Mouse (Mus musculus) liver, embryonic 15.5 days (tissue): ENCODE data around the gene Cd37. TPM values are rescaled to one million over a fixed set of nuclear protein-coding genes. Genes with fewer than 3 reads are reported as not detected.
"Not testable (repeated sequence)": the region's sequence is repeated elsewhere in the genome, so short reads cannot be mapped to it uniquely, and the experiment has no call there.

ENCODE experiments used
- ATAC-seq: fragments of 200-750 bp; cut with Nextera tagmentation; 2 replicates; pipeline ENCODE4 v1.8.0; 2017; ENCODE audit warnings: moderate number of reproducible peaks, mild to moderate bottlenecking, moderate library complexity; ENCODE audit not compliant: insufficient read depth
- H3K27ac ChIP-seq: fragments of 300-500 bp; sonication (generic); replicated peaks from 2 replicates; pipeline ENCODE4 v1.5.1; 2015; ENCODE audit warnings: mild to moderate bottlenecking, inconsistent platforms
- H3K27me3 ChIP-seq: fragments of 300-500 bp; sonication (generic); 2 replicates; pipeline ENCODE4 v1.6.1; 2015; ENCODE audit warnings: mild to moderate bottlenecking, inconsistent platforms
- H3K36me3 ChIP-seq: fragments of 300-500 bp; sonication (generic); replicated peaks from 2 replicates; pipeline ENCODE4 v1.6.1; 2015; ENCODE audit warnings: moderate library complexity, mild to moderate bottlenecking, inconsistent platforms
- H3K4me1 ChIP-seq: fragments of 300-500 bp; sonication (generic); replicated peaks from 2 replicates; pipeline ENCODE4 v1.6.1; 2015; ENCODE audit warnings: inconsistent platforms
- H3K4me2 ChIP-seq: fragments of 300-500 bp; sonication (generic); 2 replicates; pipeline ENCODE4 v1.6.1; 2015; ENCODE audit warnings: moderate library complexity, mild to moderate bottlenecking, inconsistent platforms
- H3K4me3 ChIP-seq: fragments of 300-500 bp; sonication (generic); replicated peaks from 2 replicates; pipeline ENCODE4 v1.5.1; 2015; ENCODE audit warnings: mild to moderate bottlenecking, inconsistent platforms
- H3K9ac ChIP-seq: fragments of 300-500 bp; sonication (generic); 2 replicates; pipeline ENCODE4 v1.6.1; 2015; ENCODE audit warnings: moderate library complexity, mild to moderate bottlenecking, inconsistent platforms
- H3K9me3 ChIP-seq: fragments of 300-500 bp; sonication (generic); replicated peaks from 2 replicates; pipeline ENCODE4 v1.6.1; 2016; ENCODE audit warnings: inconsistent platforms
- WGBS: fragments of 180-500 bp; shearing (Covaris S2); methylation state at CpG from one replicate; pipeline ENCODE4 v1.1.7; 2015; ENCODE audit warnings: mixed read lengths; ENCODE audit not compliant: insufficient replicate concordance; 5-methylcytosine and 5-hydroxymethylcytosine counted together
- polyA plus RNA-seq: library from polyadenylated mRNA; unstranded; fragments of >200 nt; fragmentation: Nextera tagmentation; extraction: Ambion mirVana; gene quantifications from 2 replicates; pipeline ENCODE4 v1.2.1, GENCODE M21; 2015

Gene Cd37
- polyA plus RNA-seq, 1 experiment from 2014 or later = 15.1 TPM

DNA sequence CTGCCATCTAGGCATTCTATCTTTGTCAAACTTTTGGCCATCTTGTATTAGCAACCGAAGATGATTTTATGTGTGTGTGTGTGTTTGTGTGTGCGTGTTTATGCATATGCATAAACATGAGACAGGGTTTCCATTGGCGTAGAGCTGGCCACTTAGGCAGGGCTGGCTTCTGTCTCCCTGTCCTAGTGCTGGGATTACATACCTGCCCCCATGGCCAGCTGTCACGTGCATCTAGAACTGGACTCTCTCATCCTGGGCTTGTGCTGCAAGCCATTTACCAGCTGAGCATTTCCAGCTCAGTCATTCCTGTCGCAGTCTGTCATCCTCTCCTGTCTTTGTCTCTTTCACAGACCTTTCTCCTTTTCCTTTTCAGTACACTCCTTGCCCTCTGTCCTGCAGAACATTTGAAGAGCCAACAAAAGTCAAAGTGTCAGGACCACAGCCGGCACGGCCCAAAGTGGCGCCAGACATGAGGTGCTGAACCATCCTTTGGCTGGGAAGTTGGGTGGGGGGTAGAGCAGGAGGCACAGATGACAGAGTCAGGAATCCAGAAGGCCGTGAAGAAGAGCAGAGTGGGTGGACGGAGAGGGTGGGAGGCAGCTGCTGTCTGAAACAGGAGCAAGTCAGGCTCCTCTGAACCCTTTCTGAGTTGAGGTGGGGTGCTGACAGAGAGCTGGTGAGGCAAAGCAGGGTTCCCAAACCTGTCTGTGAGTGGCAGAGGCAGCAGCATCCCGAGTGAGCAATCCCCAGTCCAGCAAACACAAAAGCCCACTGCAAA lies 18.3 kb upstream of the Cd37 start:
- Histone ChIP-seq H3K4me3 (no peak overlapping the region), H3K36me3 (no peaks in the 10 kb centered on the region), H3K9ac (no peak overlapping the region), H3K4me1 (no peaks in the 10 kb centered on the region), H3K9me3 (no peaks in the 10 kb centered on the region), H3K27me3 (no peaks in the 10 kb centered on the region; the same call in 1 of the 2 replicates), H3K4me2 (no peak overlapping the region), H3K27ac (no peak overlapping the region)
- ATAC-seq = no peak
- 48% methylated on average over 11 of the region's 11 CpGs for WGBS

DNA sequence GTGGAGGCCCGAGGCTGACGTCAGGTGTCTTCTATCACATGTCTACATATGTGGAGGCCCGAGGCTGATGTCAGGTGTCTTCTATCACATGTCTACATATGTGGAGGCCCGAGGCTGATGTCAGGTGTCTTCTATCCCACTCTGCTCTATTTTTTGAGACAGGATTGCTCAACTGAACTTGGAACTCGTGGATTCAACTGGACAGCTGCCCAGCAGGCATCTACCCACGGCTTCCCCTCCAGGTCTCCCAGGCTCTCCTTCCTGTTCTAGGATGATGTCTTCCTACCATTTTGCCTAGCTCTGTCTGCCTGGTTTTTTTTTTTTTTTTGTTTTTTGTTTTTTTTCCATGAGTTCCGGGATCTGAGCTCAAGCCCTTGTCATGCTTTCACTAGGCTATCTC lies 16.9 kb upstream of the Cd37 start:
- not testable (repeated sequence) for H3K4me3 ChIP-seq, ATAC-seq, H3K9me3 ChIP-seq, H3K9ac ChIP-seq, H3K27me3 ChIP-seq, H3K4me1 ChIP-seq, H3K27ac ChIP-seq, H3K36me3 ChIP-seq, H3K4me2 ChIP-seq
- WGBS = 44% methylated on average over 5 of the region's 7 CpGs

DNA sequence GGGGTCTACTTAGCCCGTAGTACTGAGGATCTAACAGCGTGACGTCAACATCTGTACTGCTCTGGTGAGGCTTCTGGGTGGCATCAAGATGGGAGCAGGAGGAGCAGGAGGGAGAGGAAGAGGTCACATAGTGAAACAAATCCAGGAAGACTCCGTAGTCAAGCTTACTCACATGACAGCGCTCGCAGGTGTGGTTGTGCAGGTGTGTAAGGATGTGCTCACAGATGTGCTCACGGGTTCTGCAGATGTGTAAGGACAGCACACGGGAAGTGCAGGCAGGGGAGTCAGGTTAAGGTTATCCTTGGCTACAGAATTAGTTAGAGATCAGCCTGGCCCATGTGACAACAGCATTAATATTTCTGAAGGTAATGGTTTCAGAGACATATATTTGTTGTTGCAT lies 14.9 kb upstream of the Cd37 start:
- Histone ChIP-seq H3K27me3 (no peaks in the 10 kb centered on the region), H3K4me3 (no peak overlapping the region), H3K9me3 (no peaks in the 10 kb centered on the region), H3K36me3 (no peaks in the 10 kb centered on the region), H3K27ac (no peak overlapping the region), H3K4me2 (no peak overlapping the region), H3K9ac (no peak overlapping the region), H3K4me1 (no peaks in the 10 kb centered on the region)
- WGBS = 71% methylated on average over 8 of the region's 8 CpGs
- ATAC-seq = no peak

DNA sequence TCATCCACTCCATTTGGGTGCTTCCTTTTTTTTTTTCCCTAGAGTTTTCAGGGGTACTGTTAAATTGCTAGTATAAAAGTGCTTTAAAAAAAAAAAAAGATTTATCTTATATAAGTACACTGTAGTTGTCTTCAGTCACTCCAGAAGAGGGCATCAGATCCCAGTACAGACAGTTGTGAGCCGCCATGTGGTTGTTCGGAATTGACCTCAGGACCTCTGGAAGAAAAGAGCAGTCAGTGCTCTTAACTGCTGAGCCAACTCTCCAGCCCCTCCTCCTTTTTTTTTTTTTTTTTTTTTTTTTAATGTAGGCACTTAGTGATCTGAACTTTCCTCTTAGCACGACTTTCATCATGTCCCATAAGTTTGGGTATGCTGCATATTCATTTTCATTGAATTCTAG lies 8.8 kb upstream of the Cd37 start:
- H3K9me3 ChIP-seq = no peaks in the 10 kb centered on the region
- no peak overlapping the region for H3K4me2 ChIP-seq
- H3K36me3 ChIP-seq = no peaks in the 10 kb centered on the region
- no peak overlapping the region for H3K27ac ChIP-seq
- no peak overlapping the region for H3K4me3 ChIP-seq
- no peak overlapping the region for H3K9ac ChIP-seq
- H3K27me3 ChIP-seq = no peaks in the 10 kb centered on the region
- no peaks in the 10 kb centered on the region for H3K4me1 ChIP-seq
- no peak for ATAC-seq
- WGBS = 35% methylated on average over 3 of the region's 3 CpGs

DNA sequence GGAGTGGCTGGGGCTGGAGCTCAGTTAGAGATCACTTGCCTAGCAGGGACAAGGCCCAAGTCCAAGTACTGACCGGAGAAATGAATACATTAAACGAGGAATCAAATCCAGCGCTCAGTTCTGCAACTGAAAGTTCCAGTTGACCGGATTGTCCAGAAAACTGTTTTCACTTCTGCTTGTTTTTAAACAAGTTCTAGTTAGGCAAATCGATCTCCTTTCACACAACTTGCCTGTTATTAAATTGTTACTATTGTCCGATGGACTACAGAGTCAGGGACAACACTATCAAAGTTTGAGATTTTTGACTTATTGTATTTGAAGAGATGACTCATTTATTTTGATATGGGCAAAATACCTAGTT lies 2.5 kb upstream of the Cd37 start:
- 71% methylated on average over 6 of the region's 6 CpGs for WGBS
- Histone ChIP-seq H3K27me3 (peaks cover 9% of the 10 kb centered on the region), H3K9ac (no peak overlapping the region), H3K9me3 (no peaks in the 10 kb centered on the region), H3K36me3 (no peaks in the 10 kb centered on the region), H3K4me2 (no peak overlapping the region), H3K4me1 (peaks cover 16% of the 10 kb centered on the region), H3K4me3 (no peak overlapping the region), H3K27ac (no peak overlapping the region)
- ATAC-seq = no peak

DNA sequence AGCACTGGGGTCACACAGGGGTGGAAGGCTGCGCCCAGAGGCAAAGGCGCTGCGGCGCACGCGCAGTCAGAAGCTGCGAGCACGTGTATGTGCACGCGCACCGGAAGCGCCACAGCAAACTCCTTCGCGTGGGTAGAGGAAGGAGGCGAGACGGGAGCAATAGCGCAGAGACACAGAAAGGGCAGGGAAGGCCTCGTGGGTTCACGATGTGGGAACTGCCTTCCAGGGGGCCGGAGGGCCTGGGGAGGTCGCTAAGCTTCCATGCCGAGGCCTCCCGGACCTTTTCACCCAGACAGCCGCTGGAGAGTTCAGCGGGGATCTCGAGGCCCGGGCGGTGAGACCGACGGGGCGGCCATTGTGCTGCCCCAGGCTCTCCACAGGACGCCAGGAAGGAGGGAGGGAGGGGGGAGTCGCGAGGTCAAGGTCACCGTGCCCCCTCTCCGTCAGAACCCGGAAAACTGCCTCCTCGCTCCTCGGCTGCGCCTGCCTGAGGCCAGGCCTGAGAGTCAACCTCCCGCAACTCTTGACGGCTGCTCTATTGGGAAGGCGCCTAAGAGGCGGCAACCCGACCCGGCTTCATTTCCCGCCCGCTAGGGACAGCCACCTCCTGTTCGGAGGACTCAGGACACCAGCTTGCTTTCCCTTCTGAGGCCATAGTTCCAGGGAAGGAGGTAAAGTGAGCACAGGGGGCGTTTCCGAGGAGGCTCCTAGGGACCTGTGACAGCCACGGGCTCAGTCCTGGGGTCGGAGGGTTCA lies 1.9 kb upstream of the Cd37 start, which contains the start of gene Slc6a16:
TSS of gene Slc6a16 (plus strand) at position 453 of the 756 bp plus-strand sequence.
- H3K4me3 ChIP-seq = no peak within 1 kb of the TSS
- no peak for ATAC-seq

DNA sequence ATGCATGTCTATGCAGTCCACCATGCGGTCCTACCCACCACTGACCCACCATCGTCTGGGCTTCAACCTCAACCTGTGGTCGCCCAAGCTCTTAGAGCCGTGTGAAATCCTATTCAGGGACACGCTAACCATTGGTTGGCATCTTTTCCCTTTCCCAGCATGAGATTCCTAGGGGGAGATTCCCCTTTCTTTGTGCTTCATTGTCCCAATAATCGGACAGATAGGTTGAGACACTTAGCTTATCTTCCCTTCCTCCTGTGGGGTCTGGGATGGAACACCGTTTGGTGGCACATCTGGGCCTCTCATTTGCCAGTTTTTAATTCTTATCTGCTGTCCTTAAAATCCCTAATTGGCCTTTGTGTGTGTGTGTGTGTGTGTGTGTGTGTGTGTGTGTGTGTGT lies 1.2 kb upstream of the Cd37 start:
- Histone ChIP-seq H3K27me3 (peaks cover 9% of the 10 kb centered on the region), H3K9ac (no peak overlapping the region), H3K4me1 (peaks cover 23% of the 10 kb centered on the region), H3K4me3 (no peak overlapping the region), H3K9me3 (no peaks in the 10 kb centered on the region), H3K27ac (no peak overlapping the region; the same call in 1 of the 2 replicates), H3K36me3 (no peaks in the 10 kb centered on the region), H3K4me2 (no peak overlapping the region)
- ATAC-seq = no peak
- 70% methylated on average over 7 of the region's 7 CpGs for WGBS

More for the DNA sequence above, 1.9 kb upstream of the Cd37 start, which contains the start of gene Slc6a16:
- Histone ChIP-seq H3K4me2 (peak within 1 kb of the TSS; percentile 36), H3K4me1 (peaks cover 16% of the 10 kb centered on the region), H3K9me3 (no peaks in the 10 kb centered on the region), H3K27ac (no peak within 1 kb of the TSS; the same call in 1 of the 2 replicates), H3K36me3 (no peaks in the 10 kb centered on the region), H3K9ac (no peak within 1 kb of the TSS), H3K27me3 (peaks cover 9% of the 10 kb centered on the region)
- 54% methylated on average over 53 of the region's 53 CpGs for WGBS

DNA sequence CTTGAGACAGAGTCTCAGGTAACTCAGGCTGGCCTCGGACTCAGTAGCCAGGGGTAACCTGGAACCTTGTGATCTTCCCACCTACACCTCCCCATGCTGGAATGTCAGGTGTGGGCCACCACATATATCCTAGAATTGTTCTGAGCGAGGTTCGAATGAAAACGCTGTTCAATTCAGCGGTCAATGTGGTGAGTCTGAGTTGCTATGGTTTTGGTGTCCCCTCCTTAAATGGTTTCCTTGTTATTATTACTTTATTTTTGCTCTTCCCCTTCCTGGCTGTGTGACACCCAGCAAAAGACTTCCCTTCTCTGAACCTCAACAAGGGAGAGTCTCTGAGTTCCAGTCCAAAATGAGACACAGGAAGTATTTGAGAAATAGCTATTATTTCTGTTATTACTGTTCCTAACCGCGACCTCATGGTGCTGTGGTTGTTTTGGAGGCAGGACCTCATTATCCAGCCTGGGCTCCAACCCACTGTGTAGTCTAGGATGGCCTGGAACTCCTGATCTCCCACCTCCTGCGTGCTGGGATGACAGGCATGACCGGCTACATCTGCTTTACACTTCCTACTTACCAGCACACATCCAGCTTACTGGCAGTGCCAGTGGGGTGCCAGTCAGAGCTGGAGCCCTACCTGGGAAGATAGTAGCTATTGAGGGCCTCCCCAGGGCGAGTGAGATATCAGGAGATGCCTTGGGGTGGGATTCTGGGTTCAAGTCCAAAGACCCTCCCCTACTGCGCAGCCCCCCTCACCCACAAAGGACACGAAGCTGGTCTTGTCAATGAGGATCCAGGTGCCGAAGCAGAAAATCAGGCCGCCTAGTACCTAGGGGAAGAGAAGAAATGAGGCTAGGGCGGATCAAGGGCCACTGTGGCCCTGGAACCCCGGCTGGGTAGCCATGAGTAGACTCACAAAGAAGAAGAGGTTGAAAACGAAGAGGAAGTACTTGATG lies 892 bp downstream of the Cd37 start:
- peak overlapping the region; percentile 37; the same call in 1 of the 2 replicates for H3K9ac ChIP-seq
- H3K36me3 ChIP-seq = 0 out of 2 replicates have a peak, but pooled peaks cover 1% of the 10 kb centered on the region
- no peaks in the 10 kb centered on the region for H3K9me3 ChIP-seq
- ATAC-seq = 0 out of 2 replicates have a peak, but pooled peaks have one; percentile 11
- 35% methylated on average over 17 of the region's 17 CpGs for WGBS
- H3K4me2 ChIP-seq = peak overlapping the region; percentile 80
- peaks cover 43% of the 10 kb centered on the region for H3K4me1 ChIP-seq
- H3K4me3 ChIP-seq = peak overlapping the region; percentile 52
- peaks cover 9% of the 10 kb centered on the region for H3K27me3 ChIP-seq
- H3K27ac ChIP-seq = peak overlapping the region; percentile 73

DNA sequence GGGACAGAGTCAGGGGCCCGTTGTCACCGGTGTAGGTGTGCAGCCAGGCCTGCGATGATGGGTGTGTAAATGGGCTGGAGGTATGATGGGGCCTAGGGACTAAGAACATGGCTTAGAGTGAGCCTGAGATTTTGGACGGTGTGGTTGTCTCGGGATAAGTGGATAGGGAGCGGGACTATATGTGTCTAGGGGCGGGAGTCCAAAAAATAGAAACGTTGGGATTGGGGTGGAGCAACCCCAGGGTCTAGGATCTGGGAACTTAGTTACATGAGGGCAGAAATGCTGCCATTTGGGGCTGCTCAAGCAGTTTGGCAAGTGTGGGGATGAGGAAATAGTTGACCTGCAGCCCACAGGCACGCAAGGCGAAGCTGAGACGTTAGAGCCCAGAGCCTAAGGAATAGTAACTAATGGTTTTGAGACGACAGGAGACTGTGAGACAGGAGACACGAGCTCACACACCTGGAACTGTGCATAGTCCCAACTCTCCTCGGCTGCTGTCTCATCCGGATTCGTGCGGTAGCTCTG lies 3.2 kb downstream of the Cd37 start:
- WGBS = 61% methylated on average over 17 of the region's 17 CpGs

DNA sequence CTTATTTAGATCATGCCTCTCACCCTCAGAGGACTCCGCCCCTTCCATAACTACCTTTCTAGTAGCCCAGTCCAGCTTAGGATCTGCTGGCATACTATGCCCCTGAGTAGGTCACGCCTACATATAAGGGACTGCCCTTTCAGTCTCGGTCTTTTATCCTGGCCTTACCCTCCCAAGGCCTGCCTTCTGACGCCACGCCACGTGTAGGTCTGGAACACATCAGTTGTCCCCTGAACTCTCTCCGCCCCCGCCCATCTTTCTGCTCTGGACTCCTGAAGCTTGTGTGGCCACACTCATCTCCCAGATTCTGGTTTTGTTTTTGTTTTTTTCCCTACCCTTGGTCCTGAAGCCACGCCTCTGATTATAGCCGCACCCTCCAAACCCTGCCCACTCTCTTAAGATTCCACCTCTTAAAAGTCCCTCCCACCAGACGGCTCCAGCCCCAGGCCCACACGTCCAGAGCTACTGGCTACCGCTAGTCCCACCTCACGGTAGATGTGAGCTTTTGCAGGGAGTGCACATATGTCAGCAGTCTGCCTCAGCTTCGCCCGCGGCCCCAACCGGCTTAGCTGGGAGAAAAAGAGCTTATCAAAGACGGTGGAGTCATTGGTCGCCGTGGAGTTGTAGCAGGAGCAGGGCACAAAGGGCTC lies 3.9 kb downstream of the Cd37 start:
- Histone ChIP-seq H3K4me3 (0 out of 2 replicates have a peak overlapping the region, but pooled peaks have one; percentile 10), H3K9me3 (no peaks in the 10 kb centered on the region), H3K27ac (no peak overlapping the region), H3K4me1 (peaks cover 46% of the 10 kb centered on the region), H3K36me3 (0 out of 2 replicates have a peak, but pooled peaks cover 3% of the 10 kb centered on the region), H3K9ac (no peak overlapping the region), H3K4me2 (peak overlapping the region; percentile 39), H3K27me3 (no peaks in the 10 kb centered on the region; the same call in 1 of the 2 replicates)
- WGBS = 39% methylated on average over 21 of the region's 21 CpGs
- no peak for ATAC-seq

More for the DNA sequence above, 3.2 kb downstream of the Cd37 start:
- Histone ChIP-seq H3K4me3 (no peak overlapping the region), H3K9ac (no peak overlapping the region), H3K27me3 (peaks cover 3% of the 10 kb centered on the region), H3K9me3 (no peaks in the 10 kb centered on the region), H3K27ac (no peak overlapping the region), H3K4me2 (peak overlapping the region; percentile 39; the same call in 1 of the 2 replicates), H3K4me1 (peaks cover 46% of the 10 kb centered on the region), H3K36me3 (0 out of 2 replicates have a peak, but pooled peaks cover 3% of the 10 kb centered on the region)
- no peak for ATAC-seq
